Mouse (Mus musculus) splenic B cell, adult 2 months (primary cell): ENCODE measurements around the gene Klhl26.

Experiments
- DNase-seq: peaks from one replicate; pipeline ENCODE4 v3.0.0-alpha.2; 2011; ENCODE audit warnings: low read depth, low spot score
- H3K27me3 ChIP-seq: 2 replicates; pipeline ENCODE4 v1.6.1; 2012; ENCODE audit warnings: mild to moderate bottlenecking, low read length, moderate library complexity, mixed read lengths; ENCODE audit not compliant: control insufficient read depth, poor library complexity, insufficient read depth, severe bottlenecking
- H3K36me3 ChIP-seq: 2 replicates; pipeline ENCODE4 v1.6.1; 2012; ENCODE audit warnings: mild to moderate bottlenecking, low read length, moderate library complexity, mixed read lengths; ENCODE audit not compliant: control insufficient read depth, poor library complexity, insufficient read depth, severe bottlenecking

Klhl26 gene

DNA sequence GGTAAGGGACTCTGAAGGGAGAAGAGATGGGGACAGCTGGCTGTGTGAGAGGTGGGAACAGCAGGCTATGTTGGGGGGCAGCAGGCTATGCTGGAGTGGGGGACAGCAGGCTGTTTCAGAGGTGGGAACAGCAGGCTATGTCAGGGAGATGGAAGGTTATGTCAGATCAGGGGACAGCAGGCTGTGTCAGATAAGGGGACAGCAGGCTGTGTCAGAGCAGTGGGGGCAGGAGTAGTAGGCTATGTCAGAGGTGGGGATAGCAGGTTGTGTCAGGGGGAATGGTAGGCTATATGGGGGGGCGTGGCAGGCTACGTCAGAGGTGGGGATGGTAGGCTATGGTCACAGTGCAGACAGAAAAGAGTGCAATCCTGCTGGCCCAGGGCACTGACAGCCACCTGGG lies 54.0 kb downstream of the Klhl26 start:
- H3K27me3 ChIP-seq, result no peaks in the 10 kb centered on the region
- no peaks in the 10 kb centered on the region for H3K36me3 ChIP-seq
- DNase-seq, result no peak

DNA sequence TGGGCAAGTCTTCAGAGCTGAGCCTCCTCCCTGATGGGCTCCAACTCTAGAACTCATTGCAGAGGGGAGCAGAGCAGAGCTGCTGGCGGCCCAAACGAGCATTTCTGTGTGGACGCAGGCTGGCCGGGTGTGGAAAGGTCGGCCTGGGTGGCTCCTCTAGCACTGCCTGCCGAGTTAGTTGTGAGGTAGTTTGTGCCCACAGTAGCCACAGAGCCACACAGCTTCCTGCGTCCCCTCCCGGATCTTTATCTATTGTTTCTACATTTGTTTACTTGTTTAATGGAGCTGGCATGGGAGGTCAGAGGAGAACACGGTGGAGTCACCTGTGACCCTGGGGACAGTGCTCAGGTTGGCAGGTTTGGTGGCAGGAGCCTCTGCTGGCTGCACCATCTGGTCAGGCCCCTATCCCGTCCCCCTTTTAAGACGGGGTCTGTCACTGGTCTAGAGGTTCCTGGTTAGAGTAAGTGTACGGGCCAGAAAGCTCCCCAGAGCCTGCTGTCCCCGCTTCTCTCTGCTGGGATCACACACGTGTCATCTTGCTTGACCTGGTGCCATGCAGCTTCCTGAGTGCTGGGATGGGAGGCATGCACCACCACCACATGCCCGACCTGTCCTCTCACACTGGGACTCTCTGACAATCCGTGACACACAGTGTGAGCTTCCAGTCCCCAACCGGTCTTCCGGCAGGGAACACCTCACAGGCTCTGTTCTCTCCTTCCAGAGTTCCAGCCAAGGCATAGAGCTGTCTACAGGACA lies 55.2 kb downstream of the Klhl26 start:
- H3K27me3 ChIP-seq, result no peaks in the 10 kb centered on the region
- H3K36me3 ChIP-seq, result no peaks in the 10 kb centered on the region
- no peak for DNase-seq

DNA sequence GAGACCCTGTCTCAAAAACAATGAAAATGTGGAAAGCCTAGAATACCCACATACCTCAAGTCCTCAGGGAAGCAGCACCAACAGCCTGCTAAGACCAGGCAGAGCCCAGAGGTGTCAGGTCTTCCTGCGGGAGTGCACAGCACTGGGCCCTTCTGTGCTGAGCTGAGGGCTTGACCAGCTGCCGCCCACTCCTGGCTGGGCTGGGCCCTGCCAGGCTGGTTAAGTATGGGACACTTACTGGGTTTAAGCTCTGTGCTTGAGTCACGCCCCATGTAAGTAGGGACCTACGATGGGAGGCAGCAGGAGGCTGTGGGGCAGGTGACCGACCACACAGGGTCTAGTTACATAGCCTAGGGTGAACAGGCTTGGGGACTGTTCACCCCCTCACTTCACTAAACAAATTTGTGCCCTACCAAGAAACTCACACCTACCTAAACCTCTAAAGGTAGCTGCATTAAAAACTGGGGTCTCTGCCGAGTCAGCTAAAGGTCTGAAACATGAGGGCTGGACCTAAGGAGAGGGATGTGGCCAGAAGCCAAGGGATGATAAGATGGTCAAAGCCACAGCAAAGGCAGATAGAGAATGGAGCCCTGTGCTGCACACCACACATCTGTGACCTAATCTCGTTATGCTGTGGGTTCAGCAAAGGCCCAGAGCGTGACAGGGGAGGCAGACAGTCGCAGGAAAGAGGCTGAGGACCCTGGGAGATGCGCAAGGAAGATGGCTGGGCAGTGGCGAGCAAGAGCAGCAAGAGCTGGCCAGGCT lies 56.7 kb downstream of the Klhl26 start:
- Histone ChIP-seq H3K36me3 (no peaks in the 10 kb centered on the region), H3K27me3 (no peaks in the 10 kb centered on the region)
- DNase-seq, result no peak

DNA sequence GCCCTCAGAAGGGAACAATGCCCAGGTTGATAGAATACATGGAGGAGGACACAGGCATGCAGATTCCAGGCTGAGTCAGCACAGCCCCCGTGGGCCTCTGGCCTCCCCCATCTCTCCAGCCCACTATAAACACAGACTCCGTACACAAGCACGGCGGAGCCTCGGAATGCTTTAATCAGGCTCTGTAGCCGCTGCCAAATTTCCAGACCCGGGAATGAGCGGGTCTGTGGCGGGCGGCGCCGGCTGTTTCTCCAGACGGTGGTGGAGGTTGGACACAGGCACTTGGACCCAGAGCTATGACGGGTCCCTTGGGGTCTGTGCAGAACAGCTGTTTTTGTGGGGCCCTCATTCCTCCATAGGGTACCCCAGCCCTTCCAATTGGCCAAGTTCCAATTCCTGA lies 57.8 kb downstream of the Klhl26 start:
- H3K36me3 ChIP-seq, result no peaks in the 10 kb centered on the region

DNA sequence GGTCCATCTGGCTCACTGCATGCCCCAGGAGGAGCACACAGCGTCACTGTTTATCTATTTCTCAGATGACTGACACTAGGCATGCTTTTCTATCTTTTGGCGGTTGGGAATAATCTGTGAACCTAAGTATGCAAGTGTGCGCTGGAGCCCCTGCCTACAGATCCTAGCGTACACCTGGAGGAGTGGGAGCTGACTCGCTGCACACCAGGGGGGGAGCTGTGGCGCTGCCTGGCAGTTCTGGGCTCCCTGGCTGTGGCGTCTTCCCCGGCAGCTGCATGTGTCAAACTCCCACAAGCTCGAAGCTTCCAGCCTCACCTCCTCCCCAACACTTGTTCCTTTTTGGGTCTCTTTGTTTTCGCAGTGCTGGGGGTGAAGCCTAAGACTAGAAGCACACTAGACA lies 58.9 kb downstream of the Klhl26 start:
- Histone ChIP-seq H3K27me3 (no peaks in the 10 kb centered on the region), H3K36me3 (no peaks in the 10 kb centered on the region)
- DNase-seq, result no peak

More for the DNA sequence above, 57.8 kb downstream of the Klhl26 start:
- H3K27me3 ChIP-seq, result no peaks in the 10 kb centered on the region
- DNase-seq, result no peak

DNA sequence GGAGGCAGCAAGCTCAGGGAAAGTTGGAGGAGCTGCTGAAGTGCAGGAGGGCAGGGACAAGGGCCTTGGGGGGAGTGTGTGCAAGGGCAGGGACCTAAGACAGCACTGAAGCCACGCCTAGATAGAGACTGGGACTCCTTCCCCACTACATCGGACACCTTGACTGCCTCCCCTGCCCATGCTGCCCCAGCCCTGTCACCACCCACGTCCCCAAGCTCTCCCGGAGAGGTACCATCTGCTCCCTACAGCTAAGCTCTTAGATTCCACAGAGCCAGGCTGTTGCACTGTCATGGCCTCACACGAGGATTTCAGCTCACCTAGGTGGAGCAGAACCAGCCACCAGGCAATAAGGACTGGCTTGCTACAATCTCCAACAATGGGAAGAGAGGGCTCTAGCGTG lies 59.8 kb downstream of the Klhl26 start:
- Histone ChIP-seq H3K27me3 (no peaks in the 10 kb centered on the region), H3K36me3 (no peaks in the 10 kb centered on the region)
- no peak for DNase-seq

DNA sequence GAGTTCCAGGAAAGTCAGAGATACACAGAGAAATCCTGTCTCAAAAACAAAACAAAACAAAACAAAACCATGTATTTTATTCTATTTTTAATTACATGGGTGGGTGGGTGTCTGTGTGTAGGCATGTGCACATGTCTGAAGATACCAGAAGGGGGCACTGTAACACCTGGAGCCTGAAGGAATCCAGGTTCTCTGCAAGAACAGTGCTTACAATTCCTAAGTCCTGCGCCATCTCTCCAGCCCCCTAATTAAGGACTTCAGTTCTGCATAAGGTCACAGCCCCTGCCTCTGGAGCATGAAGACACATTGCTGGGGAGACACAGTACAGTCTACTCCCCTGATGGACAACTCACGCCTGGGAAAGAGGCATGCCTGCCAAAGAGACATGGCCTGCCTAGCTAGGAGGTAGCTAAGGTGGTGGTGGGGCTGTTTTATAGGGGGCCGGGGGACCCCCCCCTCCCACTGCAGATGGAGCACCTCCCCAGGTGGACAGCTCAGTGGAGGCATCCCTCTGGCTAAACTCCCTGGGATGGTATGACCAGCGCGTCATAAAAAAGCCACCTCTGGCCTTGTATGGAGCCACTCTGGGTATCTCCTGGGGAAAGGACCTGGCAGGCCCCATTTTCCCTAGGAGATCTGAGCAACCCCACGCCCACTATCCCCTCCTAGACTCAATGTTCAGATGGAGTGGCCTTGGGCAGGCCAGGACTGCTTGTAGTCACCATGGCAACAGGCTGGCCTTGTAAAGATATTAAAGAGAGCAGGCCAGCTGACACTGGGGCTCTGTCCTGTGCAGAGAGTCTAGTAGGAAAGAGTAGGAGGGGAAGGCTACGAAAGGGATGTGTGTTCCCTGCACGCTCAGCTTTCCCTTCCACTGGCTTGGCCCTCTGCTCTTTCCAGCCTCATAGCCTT lies 61.0 kb downstream of the Klhl26 start:
- no peaks in the 10 kb centered on the region for H3K27me3 ChIP-seq
- DNase-seq, result peak; percentile 59
- H3K36me3 ChIP-seq, result no peaks in the 10 kb centered on the region

DNA sequence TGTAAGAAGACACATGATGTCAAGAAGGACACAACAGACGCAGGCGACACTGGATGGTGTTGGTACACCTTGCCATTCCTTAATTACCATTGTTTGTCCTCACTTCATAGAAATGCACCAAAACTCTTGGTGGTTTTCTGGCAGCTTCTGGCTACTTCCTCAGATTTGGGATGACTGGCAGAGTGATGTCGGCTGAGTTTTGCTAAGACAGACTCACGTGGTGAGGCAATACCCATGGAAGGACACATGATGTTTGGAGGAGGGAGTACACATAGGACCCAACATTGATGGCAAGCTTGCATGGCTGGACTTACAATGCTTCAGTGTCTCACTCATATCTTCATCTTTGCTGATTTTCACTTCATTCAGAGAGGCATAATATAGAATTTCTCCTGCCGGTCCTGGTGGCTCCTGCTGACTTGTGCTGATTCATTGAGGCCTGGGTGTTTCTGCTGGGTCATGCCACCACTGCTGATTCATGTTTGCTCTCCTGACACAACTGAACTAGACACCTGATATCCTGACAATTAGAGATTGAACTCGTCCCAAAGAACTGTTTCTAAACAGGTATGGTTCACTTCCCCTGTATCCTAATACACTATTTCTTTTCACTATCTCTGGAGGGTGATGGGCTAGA lies 62.3 kb downstream of the Klhl26 start:
- Histone ChIP-seq H3K36me3 (no peaks in the 10 kb centered on the region), H3K27me3 (no peaks in the 10 kb centered on the region)
- DNase-seq, result no peak

DNA sequence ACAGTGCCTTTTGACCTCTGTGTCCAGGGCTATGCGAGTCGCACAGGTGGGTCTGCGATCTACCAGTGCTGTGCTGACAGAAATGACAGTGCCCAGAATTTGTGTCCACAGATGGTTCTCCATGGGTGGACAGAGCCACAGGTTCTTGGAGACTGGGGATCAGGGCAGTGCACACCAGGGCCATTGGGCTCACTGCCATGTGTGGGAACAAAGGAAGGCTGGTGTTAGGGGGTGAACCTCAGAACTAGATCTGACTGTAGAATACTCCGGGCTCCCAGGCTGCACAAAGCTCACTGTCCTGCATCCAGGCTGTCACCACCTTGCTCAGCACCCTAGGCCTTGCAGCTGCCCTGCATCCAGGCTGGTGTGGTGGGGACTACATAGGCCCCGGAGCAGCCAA lies 66.5 kb downstream of the Klhl26 start:
- Histone ChIP-seq H3K36me3 (no peaks in the 10 kb centered on the region), H3K27me3 (no peaks in the 10 kb centered on the region)
- no peak for DNase-seq

DNA sequence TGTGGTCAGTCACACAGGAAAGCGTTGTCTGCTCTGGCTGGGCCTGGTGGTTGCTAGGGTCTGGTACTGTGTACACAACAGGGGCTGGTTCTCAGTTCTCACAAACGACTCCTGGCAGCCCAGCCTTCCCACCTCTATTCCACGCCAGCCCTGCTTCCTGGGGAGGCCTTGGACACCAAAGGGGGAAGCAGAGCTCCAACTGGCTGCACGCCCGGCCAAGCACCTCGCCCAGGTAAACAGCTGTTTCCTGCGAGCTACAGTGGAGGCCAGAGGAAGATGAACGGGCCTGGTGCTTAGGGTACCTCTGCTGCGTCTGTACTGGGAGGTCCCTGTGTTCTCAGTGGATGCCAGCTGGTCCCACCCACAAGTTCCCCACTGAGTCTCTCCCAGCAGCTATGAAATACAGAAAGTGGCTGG lies 67.3 kb downstream of the Klhl26 start:
- Histone ChIP-seq H3K36me3 (no peaks in the 10 kb centered on the region), H3K27me3 (no peaks in the 10 kb centered on the region)
- DNase-seq, result no peak

DNA sequence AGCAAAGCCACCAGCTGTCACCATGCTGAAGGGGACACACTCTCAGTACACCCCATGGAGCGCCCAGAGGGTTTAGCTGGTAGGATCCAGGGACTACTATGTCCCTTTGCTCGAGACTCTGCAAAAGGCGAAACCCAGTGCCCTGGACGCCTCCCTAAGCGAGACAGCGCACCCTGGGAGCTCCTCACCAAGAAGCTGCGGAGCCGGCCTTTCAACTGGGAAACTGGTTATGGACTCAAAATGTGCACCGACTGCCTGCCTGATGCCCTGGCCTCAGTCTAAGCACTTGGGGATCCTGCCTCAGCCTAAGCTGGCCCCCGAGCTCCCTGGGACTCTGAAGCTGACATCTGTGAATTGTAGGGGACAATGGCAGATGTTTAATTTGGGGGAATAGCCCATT lies 67.7 kb downstream of the Klhl26 start:
- H3K36me3 ChIP-seq, result no peaks in the 10 kb centered on the region
- DNase-seq, result no peak
- H3K27me3 ChIP-seq, result no peaks in the 10 kb centered on the region

DNA sequence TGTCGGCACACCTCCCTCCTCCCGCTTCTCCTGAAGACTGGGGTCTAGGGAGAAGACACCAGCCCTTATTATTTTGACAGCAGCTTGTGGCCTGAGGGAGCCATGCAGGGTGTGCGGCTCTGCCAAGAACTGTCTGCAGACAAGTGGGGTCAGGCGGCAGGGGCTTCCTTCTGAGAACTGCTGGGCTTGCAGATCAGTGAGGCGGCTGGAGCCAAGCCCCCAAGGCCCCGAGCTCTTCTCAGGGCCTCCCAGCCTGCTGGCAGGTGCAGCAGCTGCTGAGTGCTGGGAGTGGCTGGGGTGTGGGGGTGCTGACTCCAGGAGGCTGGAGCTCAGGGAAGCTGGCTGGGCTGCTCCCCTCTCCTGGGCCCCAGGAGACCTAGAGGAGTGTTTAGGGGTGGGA lies 68.5 kb downstream of the Klhl26 start:
- Histone ChIP-seq H3K27me3 (no peaks in the 10 kb centered on the region), H3K36me3 (no peaks in the 10 kb centered on the region)
- DNase-seq, result no peak

DNA sequence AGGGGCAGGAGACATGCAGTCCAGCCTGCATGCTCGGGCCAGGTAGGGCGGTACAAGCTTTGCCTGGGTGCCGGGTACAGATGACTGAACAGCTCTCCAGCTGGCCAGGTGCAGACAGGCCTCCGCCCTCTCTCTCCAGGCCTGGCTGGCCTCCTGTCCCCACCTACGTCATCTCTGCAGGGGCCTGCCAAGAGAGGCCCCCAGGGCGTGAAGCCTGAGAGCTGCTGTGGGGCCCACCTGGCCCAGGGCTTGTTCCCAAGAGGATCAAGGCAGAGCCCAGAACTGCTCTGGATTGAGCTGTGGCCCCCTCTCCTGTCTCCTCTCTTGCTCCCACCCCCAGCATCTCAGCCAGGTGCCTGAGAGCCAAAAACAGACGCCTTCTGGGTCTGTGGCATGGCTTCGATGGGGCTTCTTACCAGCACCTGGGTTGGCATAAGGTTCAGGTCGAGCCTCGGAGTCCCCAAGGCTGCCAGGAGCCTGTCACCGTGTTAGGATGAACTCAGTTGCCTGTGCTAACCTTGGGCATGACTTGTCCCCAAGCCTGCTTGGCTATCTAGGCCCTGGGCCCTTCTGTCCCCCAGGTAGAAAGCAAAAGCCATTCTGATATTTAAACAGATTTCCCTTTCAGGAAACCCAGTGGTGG lies 70.2 kb downstream of the Klhl26 start:
- no peak for DNase-seq
- H3K36me3 ChIP-seq, result no peaks in the 10 kb centered on the region
- no peaks in the 10 kb centered on the region for H3K27me3 ChIP-seq

DNA sequence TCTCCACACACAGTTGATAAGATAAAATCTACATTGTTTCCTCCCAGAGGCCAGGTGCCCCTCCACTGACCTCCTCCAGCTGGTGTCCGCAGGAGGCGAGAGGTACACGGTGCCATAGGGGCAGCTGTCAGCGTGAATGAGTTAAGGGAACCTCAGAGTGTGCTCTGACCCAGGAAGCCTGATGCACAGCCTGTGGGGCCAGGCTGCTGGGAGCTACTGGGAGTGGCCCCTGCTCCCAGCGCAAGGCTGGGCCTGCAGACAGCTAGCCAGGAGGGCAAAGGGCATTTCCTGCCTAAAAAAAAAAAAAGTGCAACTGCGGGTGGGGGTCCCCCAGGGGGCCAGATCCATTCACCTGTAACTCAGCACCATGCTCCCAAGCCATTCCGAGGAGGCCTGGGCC lies 71.6 kb downstream of the Klhl26 start:
- Histone ChIP-seq H3K36me3 (no peaks in the 10 kb centered on the region), H3K27me3 (no peaks in the 10 kb centered on the region)

More for the DNA sequence above, 71.6 kb downstream of the Klhl26 start:
- no peak for DNase-seq
